Mouse (Mus musculus) liver, postnatal 0 days (tissue): ENCODE measurements around the gene Ptpn13. TPM values are rescaled to one million over a fixed set of nuclear protein-coding genes. Genes with fewer than 3 reads are reported as not detected.
A peak's percentile ranks its signal among the peaks of the same experiment; 100 is the strongest.

Experiments used
- ATAC-seq: fragments of 200-750 bp; cut with Nextera tagmentation; 2 replicates; pipeline ENCODE4 v1.8.0; 2017; ENCODE audit warnings: mild to moderate bottlenecking, moderate library complexity
- DNase-seq: peaks from one replicate; pipeline ENCODE4 v3.0.0-alpha.2; 2016
- H3K27ac ChIP-seq: fragments of 300-500 bp; sonication (generic); 2 replicates; pipeline ENCODE4 v1.5.1; 2014; ENCODE audit warnings: antibody characterized with exemption, moderate library complexity, mild to moderate bottlenecking, low read depth
- H3K27me3 ChIP-seq: fragments of 300-500 bp; sonication (generic); 2 replicates; pipeline ENCODE4 v1.6.1; 2014; ENCODE audit warnings: low read length, control low read depth, mixed read lengths; ENCODE audit not compliant: insufficient read depth
- H3K36me3 ChIP-seq: fragments of 300-500 bp; sonication (generic); replicated peaks from 2 replicates; pipeline ENCODE4 v1.6.1; 2014; ENCODE audit warnings: mild to moderate bottlenecking, control low read depth, low read length, moderate library complexity, mixed read lengths; ENCODE audit not compliant: insufficient read depth
- H3K4me1 ChIP-seq: fragments of 300-500 bp; sonication (generic); 2 replicates; pipeline ENCODE4 v1.6.1; 2014; ENCODE audit warnings: antibody characterized with exemption, mild to moderate bottlenecking, control low read depth; ENCODE audit not compliant: insufficient read depth
- H3K4me2 ChIP-seq: fragments of 300-500 bp; sonication (generic); 2 replicates; pipeline ENCODE4 v1.6.1; 2014; ENCODE audit warnings: low read depth, mild to moderate bottlenecking, low read length, moderate library complexity, mixed read lengths
- H3K4me3 ChIP-seq: fragments of 300-500 bp; sonication (generic); 2 replicates; pipeline ENCODE4 v1.5.1; 2014; ENCODE audit warnings: low read depth, low read length
- H3K9ac ChIP-seq: fragments of 300-500 bp; sonication (generic); replicated peaks from 2 replicates; pipeline ENCODE4 v1.6.1; 2014; ENCODE audit warnings: mild to moderate bottlenecking, moderate library complexity
- H3K9me3 ChIP-seq: fragments of 300-500 bp; sonication (generic); 2 replicates; pipeline ENCODE4 v1.6.1; 2016; ENCODE audit warnings: mild to moderate bottlenecking, control low read depth, low read length, mixed read lengths
- CTCF ChIP-seq: sonication (generic); IDR thresholded peaks from 2 replicates; pipeline ENCODE4 v1.5.1; 2016; ENCODE audit warnings: antibody characterized with exemption, low read depth
- EP300 ChIP-seq: IDR thresholded peaks from 2 replicates; pipeline ENCODE4 v1.6.1; 2016; ENCODE audit warnings: antibody characterized with exemption, low read depth, mild to moderate bottlenecking
- WGBS: fragments of 180-500 bp; shearing (Covaris S2); extraction: QIAGEN DNeasy Blood & Tissue Kit; methylation state at CpG from one replicate; pipeline ENCODE4 v1.1.7; 2014; ENCODE audit not compliant: insufficient replicate concordance; 5-methylcytosine and 5-hydroxymethylcytosine counted together
- polyA plus RNA-seq: library from polyadenylated mRNA; unstranded; fragments of >200 nt; fragmentation: Nextera tagmentation; extraction: Ambion mirVana; gene quantifications from 2 replicates; pipeline ENCODE4 v1.2.1, GENCODE M21; 2015

Gene Ptpn13
- polyA plus RNA-seq, 1 experiment from 2014 or later = 0.38 TPM

GRCm38 (mm10) chr5:103605707-103606106 lies 180.7 kb downstream of the Ptpn13 start:
- DNase-seq = no peak
- H3K27me3 ChIP-seq = no peaks in the 10 kb centered on the region
- no peak overlapping the region for H3K4me2 ChIP-seq

GRCm38 (mm10) chr5:103610148-103610547 lies 185.2 kb downstream of the Ptpn13 start:
- TF ChIP-seq EP300 (no peak), CTCF (no peak)
- H3K36me3 ChIP-seq = no peaks in the 10 kb centered on the region
- H3K9me3 ChIP-seq = no peaks in the 10 kb centered on the region
- H3K4me2 ChIP-seq = no peak overlapping the region
- H3K4me3 ChIP-seq = no peak overlapping the region
- no peak overlapping the region for H3K27ac ChIP-seq
- no peaks in the 10 kb centered on the region for H3K4me1 ChIP-seq
- DNase-seq (no peak), ATAC-seq (no peak)
- WGBS = 75% methylated on average over 5 of the region's 5 CpGs
- no peaks in the 10 kb centered on the region for H3K27me3 ChIP-seq
- no peak overlapping the region for H3K9ac ChIP-seq

More at GRCm38 (mm10) chr5:103605707-103606106, 180.7 kb downstream of the Ptpn13 start:
- Histone ChIP-seq H3K4me3 (no peak overlapping the region), H3K36me3 (no peaks in the 10 kb centered on the region), H3K27ac (no peak overlapping the region), H3K9me3 (no peaks in the 10 kb centered on the region), H3K4me1 (no peaks in the 10 kb centered on the region), H3K9ac (no peak overlapping the region)
- 83% methylated on average over 7 of the region's 7 CpGs for WGBS
- TF ChIP-seq EP300 (no peak), CTCF (no peak)
- ATAC-seq = no peak

- ATAC-seq (no peak), DNase-seq (no peak)
- H3K4me2 ChIP-seq = no peak overlapping the region
- H3K36me3 ChIP-seq = no peaks in the 10 kb centered on the region
- no peaks in the 10 kb centered on the region for H3K4me1 ChIP-seq
- H3K9me3 ChIP-seq = no peaks in the 10 kb centered on the region
- WGBS = 80% methylated on average over 10 of the region's 10 CpGs
- H3K27me3 ChIP-seq = no peaks in the 10 kb centered on the region
- TF ChIP-seq EP300 (no peak), CTCF (no peak)
- H3K4me3 ChIP-seq = no peak overlapping the region
- no peak overlapping the region for H3K9ac ChIP-seq
- no peak overlapping the region for H3K27ac ChIP-seq
These were observed 186.0 kb downstream of the Ptpn13 start for GRCm38 (mm10) chr5:103610856-103611472.

- 78% methylated on average over 7 of the region's 7 CpGs for WGBS
- DNase-seq = no peak
- H3K4me3 ChIP-seq = no peak overlapping the region
- TF ChIP-seq CTCF (0 out of 2 replicates have a peak, but pooled peaks have one; percentile 19), EP300 (no peak)
- H3K27ac ChIP-seq = no peak overlapping the region
- ATAC-seq = no peak
- H3K4me1 ChIP-seq = no peaks in the 10 kb centered on the region
- H3K4me2 ChIP-seq = no peak overlapping the region
- H3K9me3 ChIP-seq = no peaks in the 10 kb centered on the region
- H3K27me3 ChIP-seq = no peaks in the 10 kb centered on the region
- no peaks in the 10 kb centered on the region for H3K36me3 ChIP-seq
- H3K9ac ChIP-seq = no peak overlapping the region
These were observed 187.3 kb downstream of the Ptpn13 start for GRCm38 (mm10) chr5:103612316-103612715.

- whole genome bisulfite sequencing = 67% methylated on average over 7 of the region's 7 CpGs
- H3K4me2 ChIP-seq = no peak overlapping the region
- TF ChIP-seq CTCF = no peak
- no peak for TF ChIP-seq EP300
- no peaks in the 10 kb centered on the region for H3K27me3 ChIP-seq
- H3K27ac ChIP-seq = no peak overlapping the region
- H3K36me3 ChIP-seq = no peaks in the 10 kb centered on the region
- H3K9ac ChIP-seq = no peak overlapping the region
- ATAC-seq (no peak), DNase-seq (no peak)
- no peaks in the 10 kb centered on the region for H3K9me3 ChIP-seq
- H3K4me3 ChIP-seq = no peak overlapping the region
- H3K4me1 ChIP-seq = no peaks in the 10 kb centered on the region
These were observed 189.4 kb downstream of the Ptpn13 start for GRCm38 (mm10) chr5:103614356-103614755.

GRCm38 (mm10) chr5:103617191-103617590 lies 192.2 kb downstream of the Ptpn13 start:
- Histone ChIP-seq H3K27me3 (no peaks in the 10 kb centered on the region), H3K4me3 (no peak overlapping the region), H3K4me1 (no peaks in the 10 kb centered on the region), H3K27ac (no peak overlapping the region), H3K36me3 (no peaks in the 10 kb centered on the region), H3K4me2 (no peak overlapping the region), H3K9ac (no peak overlapping the region), H3K9me3 (no peaks in the 10 kb centered on the region)
- ATAC-seq (no peak), DNase-seq (no peak)
- 73% methylated on average over 9 of the region's 9 CpGs for WGBS
- TF ChIP-seq CTCF = no peak
- no peak for TF ChIP-seq EP300
